Mouse (Mus musculus) CH12.LX (cell line): ENCODE measurements around the gene Tbx6. TPM values are rescaled to one million over a fixed set of nuclear protein-coding genes. Genes with fewer than 3 reads are reported as not detected.

Experiments
- DNase-seq: peaks from one replicate; pipeline ENCODE4 v3.0.0-alpha.2; 2013; ENCODE audit errors: extremely low read depth
- H3K27ac ChIP-seq: 2 replicates; pipeline ENCODE4 v1.5.1; 2012; ENCODE audit warnings: low read depth, mild to moderate bottlenecking, control low read depth, moderate library complexity; ENCODE audit not compliant: insufficient read depth
- H3K27me3 ChIP-seq: replicated peaks from 2 replicates; pipeline ENCODE3; 2012; ENCODE audit warnings: inconsistent platforms
- H3K36me3 ChIP-seq, 2 experiments: replicated peaks in 1 of 2; 2 replicates each; pipeline versions ENCODE3 to v1.6.1; 2012; ENCODE audit warnings: inconsistent platforms in 1 of 2, low read length in 1 of 2, mild to moderate bottlenecking in 1 of 2, mixed read lengths in 1 of 2, moderate library complexity in 1 of 2; ENCODE audit not compliant: control insufficient read depth in 1 of 2, insufficient read depth in 1 of 2
- H3K4me1 ChIP-seq, 2 experiments: 2 replicates each; pipeline ENCODE4 v1.6.1; 2012; ENCODE audit warnings: inconsistent platforms in 1 of 2, moderate library complexity in 1 of 2; ENCODE audit not compliant: insufficient read depth in 2 of 2, control insufficient read depth in 1 of 2
- H3K4me2 ChIP-seq: 2 replicates; pipeline ENCODE4 v1.6.1; 2012; ENCODE audit warnings: low read depth, mild to moderate bottlenecking, control low read depth; ENCODE audit not compliant: poor library complexity, insufficient read depth, severe bottlenecking
- H3K4me3 ChIP-seq, 3 experiments: fragments of 150-350 bp in 1 of 3; sonication (generic) in 1 of 3; replicated peaks in 1 of 3; 2 replicates each; pipeline versions ENCODE3 to v1.5.1; 2011 to 2012; ENCODE audit warnings: low read depth in 2 of 3, low read length in 2 of 3, mild to moderate bottlenecking in 2 of 3, moderate library complexity in 2 of 3, control low read depth in 1 of 3, improper control_type of control experiment in 1 of 3, inconsistent platforms in 1 of 3, mixed read lengths in 1 of 3; ENCODE audit not compliant: poor library complexity in 1 of 3
- H3K79me2 ChIP-seq: replicated peaks from 2 replicates; pipeline ENCODE4 v1.6.1; 2012; ENCODE audit warnings: mild to moderate bottlenecking, moderate library complexity; ENCODE audit not compliant: control insufficient read depth, poor library complexity, insufficient read depth, severe bottlenecking; ENCODE audit errors: extremely low read depth
- H3K9ac ChIP-seq: 2 replicates; pipeline ENCODE4 v1.6.1; 2012; ENCODE audit warnings: low read depth, mild to moderate bottlenecking, control low read depth, moderate library complexity; ENCODE audit not compliant: insufficient read depth
- H3K9me3 ChIP-seq: replicated peaks from 2 replicates; pipeline ENCODE3; 2012; ENCODE audit warnings: low read length, inconsistent platforms, mixed read lengths
- BHLHE40 ChIP-seq: IDR thresholded peaks from 2 replicates; pipeline ENCODE4 v1.6.1; 2011; ENCODE audit warnings: mild to moderate bottlenecking, low read depth, low read length, improper control_type of control experiment
- CHD1 ChIP-seq: IDR thresholded peaks from 2 replicates; pipeline ENCODE4 v1.6.1; 2012; ENCODE audit warnings: low read depth, low read length, improper control_type of control experiment, inconsistent platforms
- CHD2 ChIP-seq: IDR thresholded peaks from 2 replicates; pipeline ENCODE4 v1.6.1; 2011; ENCODE audit warnings: low read length, improper control_type of control experiment
- CTCF ChIP-seq, 2 experiments: IDR thresholded peaks in 1 of 2; conservative IDR thresholded peaks in 1 of 2; 2 replicates each; pipeline ENCODE4 v1.5.1; 2011 to 2012; ENCODE audit warnings: low read depth in 2 of 2, low read length in 2 of 2, improper control_type of control experiment in 1 of 2, inconsistent platforms in 1 of 2, mild to moderate bottlenecking in 1 of 2, moderate library complexity in 1 of 2
- E2F4 ChIP-seq: IDR thresholded peaks from 2 replicates; pipeline ENCODE4 v1.6.1; 2011; ENCODE audit warnings: low read depth, low read length, improper control_type of control experiment; ENCODE audit not compliant: insufficient replicate concordance
- ELF1 ChIP-seq: IDR thresholded peaks from 2 replicates; pipeline ENCODE4 v1.6.1; 2014; ENCODE audit warnings: low read depth, mild to moderate bottlenecking, inconsistent platforms, low read length, improper control_type of control experiment
- EP300 ChIP-seq: IDR thresholded peaks from 2 replicates; pipeline ENCODE4 v1.6.1; 2011; ENCODE audit warnings: low read length, improper control_type of control experiment
- ETS1 ChIP-seq: conservative IDR thresholded peaks from 2 replicates; pipeline ENCODE4 v1.6.1; 2012; ENCODE audit warnings: low read depth, mild to moderate bottlenecking, inconsistent platforms, low read length, improper control_type of control experiment, moderate library complexity
- GABPA ChIP-seq: IDR thresholded peaks from 2 replicates; pipeline ENCODE4 v1.6.1; 2012; ENCODE audit warnings: low read depth, low read length, improper control_type of control experiment, inconsistent platforms; ENCODE audit not compliant: insufficient replicate concordance
- HCFC1 ChIP-seq: IDR thresholded peaks from 2 replicates; pipeline ENCODE4 v1.6.1; 2012; ENCODE audit warnings: low read depth, mild to moderate bottlenecking, inconsistent platforms, low read length, improper control_type of control experiment
- IRF4 ChIP-seq: IDR thresholded peaks from 2 replicates; pipeline ENCODE4 v1.6.1; 2014; ENCODE audit warnings: low read depth, mild to moderate bottlenecking, inconsistent platforms, low read length, improper control_type of control experiment
- JUN ChIP-seq: IDR thresholded peaks from 2 replicates; pipeline ENCODE4 v1.6.1; 2011; ENCODE audit warnings: low read depth, mild to moderate bottlenecking, low read length, improper control_type of control experiment, moderate library complexity; ENCODE audit not compliant: insufficient read depth
- JUND ChIP-seq: conservative IDR thresholded peaks from 2 replicates; pipeline ENCODE4 v1.6.1; 2011; ENCODE audit warnings: low read depth, low read length, improper control_type of control experiment
- KAT2A ChIP-seq: IDR thresholded peaks from 2 replicates; pipeline ENCODE4 v1.6.1; 2012; ENCODE audit warnings: low read length, improper control_type of control experiment, inconsistent platforms; ENCODE audit not compliant: insufficient replicate concordance
- MAFK ChIP-seq: IDR thresholded peaks from 2 replicates; pipeline ENCODE4 v1.6.1; 2011; ENCODE audit warnings: low read length, improper control_type of control experiment; ENCODE audit not compliant: insufficient replicate concordance
- MAX ChIP-seq: IDR thresholded peaks from 2 replicates; pipeline ENCODE4 v1.6.1; 2011; ENCODE audit warnings: low read length, improper control_type of control experiment
- MAZ ChIP-seq: IDR thresholded peaks from 2 replicates; pipeline ENCODE4 v1.6.1; 2012; ENCODE audit warnings: low read depth, mild to moderate bottlenecking, inconsistent platforms, low read length, improper control_type of control experiment, moderate library complexity
- MEF2A ChIP-seq: IDR thresholded peaks from 2 replicates; pipeline ENCODE4 v1.6.1; 2014; ENCODE audit warnings: low read depth, mild to moderate bottlenecking, inconsistent platforms, low read length, improper control_type of control experiment, borderline replicate concordance
- MXI1 ChIP-seq: IDR thresholded peaks from 2 replicates; pipeline ENCODE4 v1.6.1; 2011; ENCODE audit warnings: mild to moderate bottlenecking, low read depth, low read length, improper control_type of control experiment
- MYC ChIP-seq: IDR thresholded peaks from 2 replicates; pipeline ENCODE4 v1.6.1; 2011; ENCODE audit warnings: low read depth, mild to moderate bottlenecking, improper control_type of control experiment, low read length
- NELFE ChIP-seq: IDR thresholded peaks from 2 replicates; pipeline ENCODE4 v1.6.1; 2011; ENCODE audit warnings: low read depth, low read length, improper control_type of control experiment
- NRF1 ChIP-seq: IDR thresholded peaks from 2 replicates; pipeline ENCODE4 v1.6.1; 2014; ENCODE audit warnings: low read depth, mild to moderate bottlenecking, inconsistent platforms, low read length, improper control_type of control experiment, moderate library complexity
- PAX5 ChIP-seq: IDR thresholded peaks from 2 replicates; pipeline ENCODE4 v1.6.1; 2012; ENCODE audit warnings: low read length, inconsistent platforms, mixed read lengths
- POLR2A ChIP-seq: IDR thresholded peaks from 2 replicates; pipeline ENCODE4 v1.6.1; 2011; ENCODE audit warnings: low read depth, mild to moderate bottlenecking, improper control_type of control experiment, low read length
- POLR2AphosphoS2 ChIP-seq: IDR thresholded peaks from 2 replicates; pipeline ENCODE4 v1.6.1; 2011; ENCODE audit warnings: low read depth, low read length, improper control_type of control experiment
- RAD21 ChIP-seq: IDR thresholded peaks from 2 replicates; pipeline ENCODE4 v1.6.1; 2011; ENCODE audit warnings: low read depth, mild to moderate bottlenecking, low read length, improper control_type of control experiment, moderate library complexity
- RCOR1 ChIP-seq: conservative IDR thresholded peaks from 2 replicates; pipeline ENCODE4 v1.6.1; 2012; ENCODE audit warnings: low read depth, mild to moderate bottlenecking, inconsistent platforms, low read length, improper control_type of control experiment
- SIN3A ChIP-seq: IDR thresholded peaks from 2 replicates; pipeline ENCODE4 v1.6.1; 2012; ENCODE audit warnings: low read length, improper control_type of control experiment, inconsistent platforms
- SMC3 ChIP-seq: IDR thresholded peaks from 2 replicates; pipeline ENCODE4 v1.6.1; 2011; ENCODE audit warnings: low read depth, low read length, improper control_type of control experiment
- TBP ChIP-seq: conservative IDR thresholded peaks from 2 replicates; pipeline ENCODE4 v1.6.1; 2011; ENCODE audit warnings: low read depth, low read length, improper control_type of control experiment
- TCF12 ChIP-seq: IDR thresholded peaks from 2 replicates; pipeline ENCODE4 v1.6.1; 2014; ENCODE audit warnings: low read depth, mild to moderate bottlenecking, inconsistent platforms, low read length, improper control_type of control experiment
- UBTF ChIP-seq: IDR thresholded peaks from 2 replicates; pipeline ENCODE4 v1.6.1; 2012; ENCODE audit warnings: low read depth, mild to moderate bottlenecking, inconsistent platforms, low read length, improper control_type of control experiment, moderate library complexity
- USF1 ChIP-seq: IDR thresholded peaks from 2 replicates; pipeline ENCODE4 v1.6.1; 2014; ENCODE audit warnings: low read depth, mild to moderate bottlenecking, inconsistent platforms, low read length, improper control_type of control experiment
- USF2 ChIP-seq: conservative IDR thresholded peaks from 2 replicates; pipeline ENCODE4 v1.6.1; 2011; ENCODE audit warnings: low read depth, low read length, improper control_type of control experiment
- ZC3H11A ChIP-seq: IDR thresholded peaks from 2 replicates; pipeline ENCODE4 v1.6.1; 2012; ENCODE audit warnings: low read depth, mild to moderate bottlenecking, inconsistent platforms, low read length, improper control_type of control experiment
- ZKSCAN1 ChIP-seq: IDR thresholded peaks from 2 replicates; pipeline ENCODE4 v1.6.1; 2012; ENCODE audit warnings: low read depth, inconsistent platforms, low read length, improper control_type of control experiment, borderline replicate concordance
- ZMIZ1 ChIP-seq: IDR thresholded peaks from 2 replicates; pipeline ENCODE4 v1.6.1; 2012; ENCODE audit warnings: low read depth, mild to moderate bottlenecking, inconsistent platforms, low read length, improper control_type of control experiment
- ZNF384 ChIP-seq: IDR thresholded peaks from 2 replicates; pipeline ENCODE4 v1.6.1; 2012; ENCODE audit warnings: low read depth, low read length, improper control_type of control experiment, inconsistent platforms
- dilution Hi-C: fragments of 300-500 bp; cut with MboI; formaldehyde crosslinking; loops from 2 replicates; pipeline ENCODE4 v1.14.3; 2020; ENCODE audit warnings: low sequenced_read_pairs; ENCODE audit not compliant: extremely low pct_unique_long_range_greater_than_20kb, extremely low pct_ligation_motif_present
- in situ Hi-C: fragments of 300-500 bp; cut with MboI; formaldehyde crosslinking; loops from 3 replicates; pipeline ENCODE4 v1.14.3; 2019; ENCODE audit warnings: low sequenced_read_pairs, low pct_ligation_motif_present, low pct_unique_long_range_greater_than_20kb, mixed read lengths
- polyA plus RNA-seq: library from polyadenylated mRNA; unstranded; fragments of >175 nt; gene quantifications from 2 replicates; pipeline ENCODE4 v1.2.1, GENCODE M21; 2012; ENCODE audit warnings: low read depth; ENCODE audit not compliant: insufficient read length
- total RNA-seq, 2 experiments: library from RNA; depleted of rRNA; stranded (reverse); fragments of 300-350 nt in 1 of 2; fragments of >200 nt in 1 of 2; gene quantifications; 2 replicates each; pipeline ENCODE4 v1.2.3; 2012 to 2014

Tbx6 gene
- total and polyA plus RNA-seq, 3 experiments = 12.8 to 31.5 (median 15.8) TPM

DNA sequence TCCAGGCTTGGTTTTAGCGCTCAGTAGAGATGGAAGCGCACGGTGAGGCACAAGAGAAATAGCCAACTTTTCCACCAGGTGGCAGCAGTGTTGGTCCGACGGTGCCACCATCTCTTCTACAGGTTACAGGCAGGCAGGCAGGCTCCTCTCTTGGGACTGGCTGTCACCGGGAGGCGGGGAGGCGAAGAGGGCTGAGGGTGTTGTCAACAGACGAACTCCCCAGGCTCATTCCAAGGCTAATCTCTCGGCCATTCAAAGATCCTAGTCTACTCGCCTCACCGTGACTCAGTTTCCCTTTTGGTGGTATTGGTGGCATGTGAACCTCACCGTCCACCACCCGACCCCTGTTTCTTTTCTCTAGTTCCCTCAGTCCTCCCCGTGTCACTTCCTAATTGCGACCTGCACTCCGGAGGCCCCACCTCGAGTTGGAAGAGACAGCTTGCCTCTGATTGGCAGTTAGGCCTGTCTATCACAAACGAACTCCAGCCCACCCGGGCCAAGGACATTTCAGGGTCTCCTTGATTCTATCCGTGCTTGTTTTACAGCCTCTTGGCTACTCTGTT is 50.8 kb downstream of the Tbx6 start:
- peak; percentile 89 for TF ChIP-seq SMC3
- TF ChIP-seq NRF1 = 0 out of 2 replicates have a peak, but pooled peaks have one; percentile 8
- TF ChIP-seq IRF4 = peak; percentile 40; the same call in 1 of the 2 replicates
- no peak for TF ChIP-seq USF1
- TF ChIP-seq ZC3H11A = peak; percentile 33; the same call in 1 of the 2 replicates
- TF ChIP-seq TCF12 = peak; percentile 39; the same call in 1 of the 2 replicates
- no peak for TF ChIP-seq RCOR1
- no peak for TF ChIP-seq JUND
- peak; percentile 67 for TF ChIP-seq MAZ
- no peak for TF ChIP-seq ETS1
- TF ChIP-seq USF2 = no peak
- TF ChIP-seq POLR2AphosphoS2 = no peak
- 0 out of 2 replicates have a peak, but pooled peaks have one; percentile 41 for TF ChIP-seq KAT2A
- no peak for TF ChIP-seq E2F4
- TF ChIP-seq EP300 = no peak
- 0 out of 2 replicates have a peak, but pooled peaks have one; percentile 57 for TF ChIP-seq CHD1
- peak; percentile 79 for TF ChIP-seq RAD21
- TF ChIP-seq MEF2A = 0 out of 2 replicates have a peak, but pooled peaks have one; percentile 31
- no peak for TF ChIP-seq CHD2
- TF ChIP-seq HCFC1 = peak; percentile 45; the same call in 1 of the 2 replicates
- no peak for TF ChIP-seq PAX5
- no peak for TF ChIP-seq ZMIZ1
- TF ChIP-seq MYC = peak; percentile 28; the same call in 1 of the 2 replicates
- TF ChIP-seq MAX = peak; percentile 11; the same call in 1 of the 2 replicates
- TF ChIP-seq SIN3A = peak; percentile 87
- TF ChIP-seq POLR2A = peak; percentile 46; the same call in 1 of the 2 replicates
- TF ChIP-seq MXI1 = peak; percentile 80
- TF ChIP-seq ZKSCAN1 = no peak
- peak; percentile 74 for TF ChIP-seq ELF1
- TF ChIP-seq TBP = 0 out of 2 replicates have a peak, but pooled peaks have one; percentile 16
- TF ChIP-seq CTCF (conservative IDR thresholded peaks at IDR 0.05 in 1 of 2, IDR thresholded peaks at IDR 0.05 in 1 of 2; ENCODE audit: low read depth in 2 of 2, low read length in 2 of 2) = peak; percentile 24 to 92
- no peak for TF ChIP-seq MAFK
- TF ChIP-seq UBTF = no peak
- TF ChIP-seq BHLHE40 = 0 out of 2 replicates have a peak, but pooled peaks have one; percentile 28
- TF ChIP-seq ZNF384 = no peak
- TF ChIP-seq JUN = no peak
- no peak for TF ChIP-seq GABPA
- TF ChIP-seq NELFE = peak; percentile 53; the same call in 1 of the 2 replicates
- in situ Hi-C loops = no loop called here

More for the DNA sequence above, 50.8 kb downstream of the Tbx6 start:
- H3K4me1 ChIP-seq = peaks cover 6 to 7% of the 10 kb centered on the region in 2 experiments; a peak in 3 of 4 replicates
- H3K27ac ChIP-seq = no peak overlapping the region
- H3K4me3 ChIP-seq = peak overlapping the region; percentile 47 to 66 (median 57)
- no peaks in the 10 kb centered on the region for H3K79me2 ChIP-seq
- peak; percentile 92 for DNase-seq
- peaks cover 40% of the 10 kb centered on the region for H3K27me3 ChIP-seq
- H3K9me3 ChIP-seq = peaks cover 8% of the 10 kb centered on the region
- dilution Hi-C loops = no loop called here
- peak overlapping the region; percentile 31; the same call in 1 of the 2 replicates for H3K9ac ChIP-seq
- no peaks in the 10 kb centered on the region for H3K36me3 ChIP-seq
- peak overlapping the region; percentile 53 for H3K4me2 ChIP-seq
